Mouse (Mus musculus): ENCODE measurements around the gene Prex1.

Prex1 gene

DNA sequence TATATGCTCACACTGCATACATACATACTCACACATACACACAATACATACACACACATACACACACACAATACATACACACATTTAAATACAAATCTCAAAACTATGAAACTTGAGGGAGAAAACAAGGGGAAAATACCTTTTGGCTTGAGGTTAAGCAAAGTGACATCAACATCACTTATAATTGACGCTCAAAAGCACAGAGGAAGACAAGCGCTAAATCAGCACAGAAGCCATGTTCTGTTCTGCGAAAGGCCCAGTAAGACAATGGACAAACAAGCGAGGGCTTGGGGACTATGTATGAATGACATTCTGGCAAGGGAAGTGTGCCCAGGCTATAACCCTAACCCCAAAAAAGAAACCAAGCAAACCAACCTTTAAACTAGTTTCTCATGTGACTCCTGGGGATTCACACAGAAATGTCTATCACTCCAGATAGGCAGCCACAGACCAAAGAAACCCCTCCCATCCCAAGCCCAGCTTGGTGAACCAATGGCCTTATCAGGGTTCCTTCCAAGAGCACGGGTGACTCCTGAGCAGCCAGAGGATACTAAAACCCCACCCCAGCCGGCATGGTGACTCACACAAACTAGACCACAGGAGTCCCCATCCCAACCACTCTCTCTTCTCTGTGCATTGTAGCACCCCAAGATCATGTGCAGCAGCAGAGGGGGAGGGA lies 48.2 kb downstream of the Prex1 start:
- in situ Hi-C loops (cut with MboI; ENCODE audit: unreplicated experiment in 2 of 2): no loop called here

DNA sequence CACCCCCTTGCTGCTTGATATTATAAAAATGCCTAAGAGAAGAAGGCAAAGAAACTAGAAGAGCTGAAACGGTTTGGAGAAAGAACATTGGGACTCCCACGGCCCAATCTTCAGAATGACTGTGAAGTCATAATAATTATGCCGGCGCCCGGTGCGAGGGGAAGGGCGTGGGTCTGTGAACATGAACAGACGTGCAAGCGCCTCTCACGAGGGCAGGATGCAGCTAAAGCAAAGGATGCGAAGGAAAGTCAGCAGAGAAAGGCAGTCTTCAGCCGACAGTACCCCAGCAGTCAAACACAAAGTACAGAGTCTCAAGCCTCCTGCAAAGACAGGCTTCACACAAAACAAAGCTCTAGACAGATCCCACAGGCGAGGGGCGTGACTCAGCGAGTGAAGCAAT lies 49.1 kb downstream of the Prex1 start:
- in situ Hi-C loops (cut with MboI; ENCODE audit: unreplicated experiment in 2 of 2): no loop called here

DNA sequence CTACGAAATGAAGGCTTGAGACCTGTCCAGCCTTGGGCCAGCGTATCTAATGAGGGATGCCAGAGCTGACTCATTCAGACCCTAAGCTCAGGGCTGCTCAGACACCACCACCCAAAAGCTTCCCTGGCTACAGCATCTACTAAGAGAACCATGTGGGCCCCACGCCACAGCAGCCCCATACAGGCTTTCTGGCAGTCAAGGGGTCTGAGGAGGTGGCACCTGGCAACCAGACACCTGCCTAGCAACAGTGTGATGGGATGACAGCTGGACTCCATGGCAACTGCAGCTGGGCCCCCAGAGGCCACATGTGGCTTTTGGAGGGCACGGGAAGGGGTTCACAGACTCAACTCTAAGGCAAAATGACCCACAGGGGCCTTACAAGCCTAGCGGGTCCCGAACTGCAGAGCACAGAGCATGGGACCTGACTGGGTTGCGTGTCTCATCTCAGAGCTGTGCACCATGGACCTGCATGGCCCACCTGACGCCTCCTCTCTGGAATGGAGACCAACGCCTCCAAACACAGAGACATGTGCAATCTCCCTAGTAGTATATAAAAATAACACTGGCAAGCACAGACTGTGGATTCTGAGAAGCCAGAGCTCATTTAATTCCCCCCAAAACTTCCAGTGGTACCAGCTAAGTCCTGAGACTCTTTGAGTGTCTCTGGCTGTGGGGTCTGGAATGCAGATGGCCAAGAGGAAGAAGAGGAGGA lies 50.2 kb downstream of the Prex1 start:
- in situ Hi-C loops (cut with MboI; ENCODE audit: unreplicated experiment in 2 of 2): no loop called here

DNA sequence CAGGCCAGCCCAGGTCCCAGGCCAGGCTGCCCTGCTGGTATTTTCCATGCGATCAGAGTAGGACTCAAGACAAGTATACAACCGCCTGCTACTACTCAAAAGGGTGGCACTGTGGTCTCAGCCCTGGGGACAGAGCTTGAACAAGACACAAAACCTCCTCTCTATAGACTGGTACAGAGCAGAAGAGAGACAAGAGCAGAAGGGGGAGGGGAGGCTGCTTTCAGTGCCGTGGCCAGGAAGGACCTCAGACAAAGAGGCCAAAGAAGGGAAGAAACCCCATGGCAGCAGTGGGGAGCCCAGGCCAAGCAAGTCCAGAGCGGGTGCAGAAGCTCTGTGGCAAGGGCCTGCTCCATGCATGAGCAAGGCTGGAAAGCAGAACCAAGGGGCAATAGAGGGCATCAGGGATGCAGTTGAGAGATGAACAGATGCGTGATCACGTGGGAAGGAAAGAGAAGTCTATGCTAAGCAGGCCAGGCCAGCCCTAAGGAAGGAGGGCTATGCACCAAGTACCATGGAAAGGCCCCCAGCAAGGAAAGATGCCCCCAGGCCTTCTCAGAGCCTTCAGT lies 51.0 kb downstream of the Prex1 start:
- in situ Hi-C loops (cut with MboI; ENCODE audit: unreplicated experiment in 2 of 2): no loop called here

GRCm38 (mm10) chr2:166661971-166662370 lies 51.7 kb downstream of the Prex1 start:
- in situ Hi-C loops (cut with MboI; ENCODE audit: unreplicated experiment in 2 of 2): no loop called here

DNA sequence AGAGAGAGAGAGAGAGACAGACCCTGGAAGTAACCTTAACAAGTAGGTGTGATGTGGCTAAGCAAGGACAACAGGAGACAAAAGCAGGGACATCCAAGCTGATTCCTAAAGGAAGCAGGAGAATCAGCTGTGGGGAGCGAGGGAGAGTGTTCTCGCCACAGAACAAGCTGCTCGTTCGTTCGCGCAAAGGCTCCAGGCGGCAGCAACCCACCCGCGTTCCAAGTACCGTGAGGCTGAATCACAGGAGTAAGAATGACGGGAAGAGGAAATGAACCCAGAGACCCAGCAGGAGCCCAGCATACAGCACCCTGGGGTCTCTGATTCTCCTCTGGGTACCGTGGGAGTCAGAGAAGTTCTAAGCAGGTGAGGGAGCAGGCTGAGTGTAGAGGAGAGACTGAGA lies 52.1 kb downstream of the Prex1 start:
- in situ Hi-C loops (cut with MboI; ENCODE audit: unreplicated experiment in 2 of 2): no loop called here

- in situ Hi-C loops (cut with MboI; ENCODE audit: unreplicated experiment in 2 of 2): no loop called here
Observed at GRCm38 (mm10) chr2:166658380-166658779, 55.3 kb downstream of the Prex1 start.

DNA sequence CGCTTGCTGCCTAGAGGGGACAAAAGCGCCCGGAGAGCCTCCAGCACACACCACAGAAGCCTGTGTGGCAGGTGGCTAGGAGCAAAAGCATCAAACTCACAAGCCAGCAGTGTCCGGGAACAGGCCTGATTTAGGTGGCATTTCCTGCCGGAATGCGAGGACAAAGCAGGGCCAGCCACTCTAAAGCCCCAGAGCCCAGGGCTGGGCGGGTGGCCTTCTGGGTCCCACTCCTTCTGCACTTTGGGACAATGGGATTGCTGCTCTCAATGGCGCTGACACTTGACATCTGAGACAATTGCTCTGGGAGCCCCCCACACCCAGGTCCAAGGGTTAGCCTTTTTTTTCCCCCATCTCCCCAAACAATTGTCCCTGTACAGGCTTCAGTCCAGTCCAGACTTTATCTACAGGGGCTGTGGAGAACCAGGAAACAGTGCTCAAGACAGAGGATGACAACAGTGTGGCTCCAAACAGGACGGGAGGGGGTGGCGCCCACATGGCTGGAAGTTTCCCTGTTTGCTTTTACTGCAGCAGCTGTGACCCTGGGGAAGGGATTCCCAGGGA lies 56.1 kb downstream of the Prex1 start:
- in situ Hi-C loops (cut with MboI; ENCODE audit: unreplicated experiment in 2 of 2): no loop called here

- in situ Hi-C loops (cut with MboI; ENCODE audit: unreplicated experiment in 2 of 2): no loop called here
Observed at GRCm38 (mm10) chr2:166656630-166657029, 57.0 kb downstream of the Prex1 start.

DNA sequence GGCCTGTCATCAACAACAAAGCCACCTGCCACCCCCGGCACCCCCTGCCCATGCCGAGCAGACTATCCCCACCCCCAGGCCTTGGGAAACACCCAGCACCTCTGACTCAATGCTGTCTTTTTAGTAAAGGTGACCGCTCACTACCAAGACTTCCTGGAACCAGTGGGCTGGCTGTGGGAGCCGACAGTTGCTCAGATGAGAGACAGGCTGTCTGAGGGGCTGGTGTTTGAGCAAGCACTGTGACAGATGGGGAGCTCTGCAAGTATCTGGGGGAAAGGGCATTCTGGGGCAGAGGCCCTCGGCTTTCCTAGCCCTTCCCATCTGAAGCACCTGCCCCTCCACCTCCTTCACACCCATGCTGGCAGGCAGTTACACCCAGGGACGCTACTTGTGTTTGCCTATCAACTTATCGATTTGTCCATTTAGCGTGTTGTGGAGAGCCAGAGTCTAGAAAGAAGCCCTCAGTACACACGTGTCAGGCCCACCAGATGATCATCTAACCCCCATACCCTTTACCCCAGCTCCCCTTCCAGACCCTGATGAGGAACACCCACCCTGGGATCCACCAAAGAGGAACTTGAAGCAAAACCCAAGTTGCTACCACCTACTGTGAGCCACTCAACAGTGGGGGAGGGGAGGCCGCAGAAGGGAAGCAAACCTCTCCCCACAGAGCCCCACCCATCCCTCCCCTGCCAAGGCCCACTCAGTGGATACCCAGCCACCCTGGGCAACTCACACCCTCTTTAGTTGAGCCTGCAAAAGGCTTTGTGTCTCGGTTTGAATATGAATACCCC lies 57.7 kb downstream of the Prex1 start:
- in situ Hi-C loops (cut with MboI; ENCODE audit: unreplicated experiment in 2 of 2): no loop called here

GRCm38 (mm10) chr2:166655308-166655707 lies 58.3 kb downstream of the Prex1 start:
- in situ Hi-C loops (cut with MboI; ENCODE audit: unreplicated experiment in 2 of 2): no loop called here

GRCm38 (mm10) chr2:166654875-166655274 lies 58.8 kb downstream of the Prex1 start:
- in situ Hi-C loops (cut with MboI; ENCODE audit: unreplicated experiment in 2 of 2): no loop called here

DNA sequence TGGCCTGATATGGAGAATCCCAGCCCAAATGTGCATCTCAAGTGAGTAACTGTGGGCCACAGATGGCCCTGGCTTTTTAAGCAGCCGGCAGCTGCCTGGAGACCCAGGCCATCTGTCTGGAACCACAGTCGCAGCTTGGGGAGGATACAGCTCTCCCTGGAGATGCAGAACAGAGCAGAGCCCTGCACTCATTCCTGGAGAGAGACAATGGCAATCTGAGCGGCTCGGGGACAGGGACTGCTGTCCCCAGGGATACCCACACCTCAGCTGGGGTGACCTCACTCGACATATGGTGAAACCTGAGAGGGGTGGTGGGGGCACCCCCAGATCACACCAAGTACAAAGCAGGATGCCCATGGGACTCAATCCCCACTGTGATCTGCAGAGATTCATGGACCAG lies 60.1 kb downstream of the Prex1 start:
- in situ Hi-C loops (cut with MboI; ENCODE audit: unreplicated experiment in 2 of 2): no loop called here

DNA sequence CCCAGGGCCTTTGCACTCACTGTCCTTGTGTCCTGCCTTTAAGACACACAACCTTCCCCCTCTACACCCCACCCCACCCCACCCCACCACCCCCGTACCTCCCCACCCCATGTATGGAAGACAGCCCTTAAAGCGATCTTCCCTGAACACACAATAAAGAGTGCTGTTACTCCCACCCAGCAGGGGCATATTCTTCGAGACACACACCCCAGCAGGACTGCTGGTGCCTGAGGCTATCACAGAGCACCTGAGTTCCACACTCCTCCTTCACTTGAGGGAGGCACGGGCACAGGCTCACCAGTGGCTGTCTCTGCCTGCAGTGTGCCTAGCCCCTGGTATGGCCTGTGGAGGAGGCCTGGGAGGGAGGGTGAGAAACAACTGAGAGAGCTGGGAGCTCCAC lies 61.0 kb downstream of the Prex1 start:
- in situ Hi-C loops (cut with MboI; ENCODE audit: unreplicated experiment in 2 of 2): no loop called here

- in situ Hi-C loops (cut with MboI; ENCODE audit: unreplicated experiment in 2 of 2): no loop called here
Observed at GRCm38 (mm10) chr2:166651317-166652030, 62.2 kb downstream of the Prex1 start.

GRCm38 (mm10) chr2:166650414-166650813 lies 63.2 kb downstream of the Prex1 start:
- in situ Hi-C loops (cut with MboI; ENCODE audit: unreplicated experiment in 2 of 2): no loop called here

DNA sequence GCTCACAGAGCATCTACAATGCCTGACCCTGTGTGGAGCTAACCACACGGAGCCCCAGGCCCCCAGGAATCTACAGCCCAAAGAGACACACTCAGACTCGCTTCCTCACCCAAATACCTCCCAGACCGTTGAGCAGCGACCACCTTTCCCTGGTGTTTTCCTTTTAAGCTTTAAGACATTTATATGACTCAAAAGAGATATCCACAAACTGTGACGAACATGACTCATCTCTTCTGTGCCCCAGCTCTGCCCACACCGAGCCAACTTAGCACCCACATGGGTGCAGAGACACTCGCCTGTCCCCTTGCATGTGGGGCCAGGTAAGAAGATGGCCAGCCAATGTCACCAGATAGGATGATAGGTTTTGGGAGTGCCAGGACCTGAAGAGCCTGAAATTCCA lies 66.4 kb downstream of the Prex1 start:
- in situ Hi-C loops (cut with MboI; ENCODE audit: unreplicated experiment in 2 of 2): loop anchor here in 1 of 2 experiments (25.0 kb wide), 1 partner anchor 1015 kb away; the partner anchor contains the start of gene Gm20431

- in situ Hi-C loops (cut with MboI; ENCODE audit: unreplicated experiment in 2 of 2): loop anchor here in 1 of 2 experiments (25.0 kb wide), 1 partner anchor 1016 kb away; the partner anchor contains the start of gene Gm20431
Observed at GRCm38 (mm10) chr2:166646434-166647088, 67.1 kb downstream of the Prex1 start.

DNA sequence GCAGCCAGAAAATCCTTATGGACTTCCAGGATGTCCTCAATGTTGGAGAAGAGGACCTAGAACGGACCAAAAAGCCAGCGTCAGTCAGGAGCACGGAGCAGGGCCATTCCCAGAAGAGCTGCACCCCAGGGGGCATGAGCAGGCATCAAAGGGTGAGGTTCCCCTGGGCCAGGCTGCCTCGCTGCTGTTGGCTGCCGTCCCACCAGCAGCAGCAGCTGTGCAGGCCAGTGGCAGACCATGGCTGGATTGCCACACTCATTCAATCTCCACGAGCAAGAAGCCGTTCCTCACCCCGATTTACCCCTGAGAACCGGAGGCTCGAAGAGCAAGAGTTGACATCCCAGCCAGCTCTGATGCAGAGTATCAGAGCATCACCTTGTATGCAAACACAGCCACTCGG lies 68.8 kb downstream of the Prex1 start:
- in situ Hi-C loops (cut with MboI; ENCODE audit: unreplicated experiment in 2 of 2): loop anchor here in 1 of 2 experiments (25.0 kb wide), 1 partner anchor 1017 kb away; the partner anchor contains the start of gene Gm20431
